Mouse (Mus musculus) stomach, embryonic 14.5 days (tissue): Measurements from ENCODE around the gene H2afz. TPM values are rescaled to one million over a fixed set of nuclear protein-coding genes. Genes with fewer than 3 reads are reported as not detected.
"Not testable (repeated sequence)": the region's sequence is repeated elsewhere in the genome, so short reads cannot be mapped to it uniquely, and the experiment has no call there.

ENCODE experiments used
- ATAC-seq: fragments of 200-750 bp; cut with Nextera tagmentation; 2 replicates; pipeline ENCODE4 v1.8.0; 2017; ENCODE audit warnings: low read depth, moderate TSS enrichment; ENCODE audit not compliant: insufficient number of reproducible peaks, insufficient read depth, low FRiP score
- H3K27ac ChIP-seq: fragments of 300-500 bp; sonication (generic); 2 replicates; pipeline ENCODE4 v1.5.1; 2014; ENCODE audit warnings: mild to moderate bottlenecking, low read length, moderate library complexity, mixed read lengths
- H3K27me3 ChIP-seq: fragments of 300-500 bp; sonication (generic); 2 replicates; pipeline ENCODE4 v1.6.1; 2014; ENCODE audit warnings: low read length, control low read depth, mixed read lengths; ENCODE audit not compliant: control insufficient read depth, insufficient read depth
- H3K36me3 ChIP-seq: fragments of 300-500 bp; sonication (generic); 2 replicates; pipeline ENCODE4 v1.6.1; 2014; ENCODE audit warnings: mild to moderate bottlenecking, control low read depth, low read length, moderate library complexity, mixed read lengths; ENCODE audit not compliant: control insufficient read depth, insufficient read depth
- H3K4me1 ChIP-seq: fragments of 300-500 bp; sonication (generic); 2 replicates; pipeline ENCODE4 v1.6.1; 2014; ENCODE audit warnings: low read length, control low read depth, mixed read lengths; ENCODE audit not compliant: control insufficient read depth, insufficient read depth
- H3K4me2 ChIP-seq: fragments of 300-500 bp; sonication (generic); replicated peaks from 2 replicates; pipeline ENCODE4 v1.6.1; 2014; ENCODE audit warnings: low read depth, low read length, control low read depth
- H3K4me3 ChIP-seq: fragments of 300-500 bp; sonication (generic); 2 replicates; pipeline ENCODE4 v1.5.1; 2014; ENCODE audit warnings: low read depth, low read length, control low read depth
- H3K9ac ChIP-seq: fragments of 300-500 bp; sonication (generic); replicated peaks from 2 replicates; pipeline ENCODE4 v1.6.1; 2014; ENCODE audit warnings: low read depth, mild to moderate bottlenecking, control low read depth, low read length, moderate library complexity, mixed read lengths
- H3K9me3 ChIP-seq: fragments of 300-500 bp; sonication (generic); 2 replicates; pipeline ENCODE4 v1.6.1; 2016; ENCODE audit warnings: low read depth, low read length, control low read depth; ENCODE audit not compliant: control insufficient read depth
- WGBS: fragments of 180-500 bp; shearing (Covaris S2); extraction: QIAGEN DNeasy Blood & Tissue Kit; methylation state at CpG from one replicate; pipeline ENCODE4 v1.1.7; 2014; 5-methylcytosine and 5-hydroxymethylcytosine counted together
- polyA plus RNA-seq: library from polyadenylated mRNA; unstranded; fragments of >200 nt; fragmentation: Nextera tagmentation; extraction: Ambion mirVana; gene quantifications from 2 replicates; pipeline ENCODE4 v1.2.1, GENCODE M21; 2014

The H2afz gene
- polyA plus RNA-seq, 1 experiment from 2014 or later = 1,649 TPM

GRCm38 (mm10) chr3:137892118-137892517 is 27.8 kb downstream of the H2afz start:
- peaks cover 15% of the 10 kb centered on the region for H3K36me3 ChIP-seq
- WGBS = 95% methylated on average over 4 of the region's 4 CpGs

GRCm38 (mm10) chr3:137893789-137894188 is 29.5 kb downstream of the H2afz start:
- no peaks in the 10 kb centered on the region for H3K4me1 ChIP-seq
- H3K27me3 ChIP-seq = no peaks in the 10 kb centered on the region
- no peak overlapping the region for H3K4me3 ChIP-seq
- no peak for ATAC-seq
- H3K9me3 ChIP-seq = no peaks in the 10 kb centered on the region
- H3K27ac ChIP-seq = no peak overlapping the region
- no peak overlapping the region for H3K9ac ChIP-seq
- peaks cover 15% of the 10 kb centered on the region for H3K36me3 ChIP-seq
- 88% methylated on average over 4 of the region's 4 CpGs for WGBS
- H3K4me2 ChIP-seq = no peak overlapping the region

More at GRCm38 (mm10) chr3:137892118-137892517, 27.8 kb downstream of the H2afz start:
- Histone ChIP-seq H3K9me3 (no peaks in the 10 kb centered on the region), H3K4me1 (no peaks in the 10 kb centered on the region), H3K27ac (no peak overlapping the region), H3K9ac (no peak overlapping the region), H3K27me3 (no peaks in the 10 kb centered on the region), H3K4me3 (no peak overlapping the region), H3K4me2 (no peak overlapping the region)
- no peak for ATAC-seq

- no peak overlapping the region for H3K9ac ChIP-seq
- no peaks in the 10 kb centered on the region for H3K4me1 ChIP-seq
- no peak overlapping the region for H3K4me2 ChIP-seq
- H3K27ac ChIP-seq = no peak overlapping the region
- H3K27me3 ChIP-seq = no peaks in the 10 kb centered on the region
- ATAC-seq = no peak
- 89% methylated on average over 3 of the region's 3 CpGs for WGBS
- no peaks in the 10 kb centered on the region for H3K9me3 ChIP-seq
- peaks cover 8% of the 10 kb centered on the region; the same call in 1 of the 2 replicates for H3K36me3 ChIP-seq
- H3K4me3 ChIP-seq = no peak overlapping the region
These were observed 30.9 kb downstream of the H2afz start for GRCm38 (mm10) chr3:137895196-137895595.

- H3K27me3 ChIP-seq = no peaks in the 10 kb centered on the region
- ATAC-seq = no peak
- no peak overlapping the region for H3K4me3 ChIP-seq
- no peaks in the 10 kb centered on the region for H3K9me3 ChIP-seq
- H3K9ac ChIP-seq = no peak overlapping the region
- whole genome bisulfite sequencing = 90% methylated on average over 4 of the region's 4 CpGs
- no peak overlapping the region for H3K27ac ChIP-seq
- H3K36me3 ChIP-seq = peaks cover 8% of the 10 kb centered on the region; the same call in 1 of the 2 replicates
- no peaks in the 10 kb centered on the region for H3K4me1 ChIP-seq
- no peak overlapping the region for H3K4me2 ChIP-seq
These were observed 32.1 kb downstream of the H2afz start for GRCm38 (mm10) chr3:137896386-137896785.

GRCm38 (mm10) chr3:137896867-137897266 is 32.6 kb downstream of the H2afz start:
- ATAC-seq = no peak
- H3K27me3 ChIP-seq = no peaks in the 10 kb centered on the region
- no peak overlapping the region for H3K4me3 ChIP-seq
- peaks cover 9% of the 10 kb centered on the region; the same call in 1 of the 2 replicates for H3K36me3 ChIP-seq
- no peak overlapping the region for H3K9ac ChIP-seq
- H3K4me2 ChIP-seq = no peak overlapping the region
- H3K27ac ChIP-seq = no peak overlapping the region
- no peaks in the 10 kb centered on the region for H3K4me1 ChIP-seq
- WGBS = 92% methylated on average over 3 of the region's 3 CpGs
- H3K9me3 ChIP-seq = no peaks in the 10 kb centered on the region

GRCm38 (mm10) chr3:137897685-137898084 is 33.4 kb downstream of the H2afz start:
- Histone ChIP-seq H3K4me2 (no peak overlapping the region), H3K27me3 (no peaks in the 10 kb centered on the region), H3K36me3 (peaks cover 16% of the 10 kb centered on the region), H3K27ac (no peak overlapping the region), H3K9me3 (no peaks in the 10 kb centered on the region), H3K4me3 (no peak overlapping the region), H3K4me1 (no peaks in the 10 kb centered on the region), H3K9ac (no peak overlapping the region)
- WGBS = 87% methylated on average over 5 of the region's 5 CpGs
- ATAC-seq = no peak

GRCm38 (mm10) chr3:137900149-137900548 is 35.9 kb downstream of the H2afz start:
- no peak overlapping the region for H3K4me3 ChIP-seq
- no peaks in the 10 kb centered on the region for H3K4me1 ChIP-seq
- H3K27ac ChIP-seq = no peak overlapping the region
- H3K9ac ChIP-seq = no peak overlapping the region
- no peaks in the 10 kb centered on the region for H3K27me3 ChIP-seq
- H3K36me3 ChIP-seq = peaks cover 16% of the 10 kb centered on the region
- no peaks in the 10 kb centered on the region for H3K9me3 ChIP-seq
- no peak for ATAC-seq
- 92% methylated on average over 10 of the region's 10 CpGs for WGBS
- H3K4me2 ChIP-seq = no peak overlapping the region

- ATAC-seq = no peak
- Histone ChIP-seq H3K27me3 (no peaks in the 10 kb centered on the region), H3K4me1 (no peaks in the 10 kb centered on the region; the same call in 1 of the 2 replicates), H3K27ac (no peak overlapping the region), H3K4me3 (no peak overlapping the region), H3K36me3 (no peaks in the 10 kb centered on the region), H3K9me3 (no peaks in the 10 kb centered on the region), H3K4me2 (no peak overlapping the region), H3K9ac (no peak overlapping the region)
- 53% methylated on average over 2 of the region's 2 CpGs for WGBS
These were observed 48.8 kb downstream of the H2afz start for GRCm38 (mm10) chr3:137913093-137913492.

- H3K27ac ChIP-seq, H3K9me3 ChIP-seq, H3K4me2 ChIP-seq, H3K27me3 ChIP-seq, H3K4me3 ChIP-seq, ATAC-seq, H3K36me3 ChIP-seq, H3K4me1 ChIP-seq, H3K9ac ChIP-seq: not testable (repeated sequence)
- no CpG with 5 or more reads among the region's 1 CpGs for WGBS
These were observed 50.3 kb downstream of the H2afz start for GRCm38 (mm10) chr3:137914567-137914966.
